23 mouse cellular contexts compared by ENCODE assay signal in genomic region chr4:63988090-63988489, GRCm38 (mm10). TPM values are rescaled to one million over a fixed set of nuclear protein-coding genes. Genes with fewer than 3 reads are reported as not detected.
"Had no signal": no experiment of that assay in that cellular context is flagged by ENCODE, and none has a peak within 500 bp of the region (broad histone marks: within the 10 kb centered on the region; RNA-seq: fewer than 3 reads in every experiment).

No protein-coding gene starts in this region.

- ATAC-seq: liver, postnatal 0 days; lung, postnatal 0 days; midbrain, embryonic 16.5 days had no signal

- H3K4me3 ChIP-seq: lung, embryonic 15.5 days; midbrain, embryonic 10.5 days; midbrain, embryonic 12.5 days; myocyte; neural tube, embryonic 13.5 days; neural tube, embryonic 15.5 days had no signal

- DNase-seq: liver, postnatal 0 days; lung, adult 2 months; lung, postnatal 14 days; lung, postnatal 36 days; midbrain, embryonic 14.5 days; retina, postnatal 1 day; right cerebral cortex, adult 18-20 months; right cerebral cortex, postnatal 25 days; right cerebral cortex, postnatal 4 days; spleen, adult 18-20 months; thymus, adult 2 months; thymus, postnatal 25 days; thymus, postnatal 4 days had no signal

- H3K27me3 ChIP-seq: lung, embryonic 15.5 days; neural tube, embryonic 13.5 days; neural tube, embryonic 15.5 days had no signal

- H3K4me2 ChIP-seq: lung, embryonic 15.5 days; midbrain, embryonic 12.5 days; neural tube, embryonic 13.5 days; neural tube, embryonic 15.5 days had no signal

- H3K9me3 ChIP-seq: lung, embryonic 15.5 days; midbrain, embryonic 10.5 days; midbrain, embryonic 12.5 days; neural tube, embryonic 13.5 days; neural tube, embryonic 15.5 days had no signal

- H3K4me1 ChIP-seq: neural tube, embryonic 15.5 days had no signal

- H3K36me3 ChIP-seq: lung, embryonic 15.5 days; midbrain, embryonic 10.5 days; midbrain, embryonic 12.5 days; neural tube, embryonic 13.5 days; neural tube, embryonic 15.5 days had no signal

- H3K27ac ChIP-seq: lung, embryonic 15.5 days; macrophage; midbrain, embryonic 10.5 days; midbrain, embryonic 12.5 days; neural tube, embryonic 13.5 days; neural tube, embryonic 15.5 days had no signal

- H3K9ac ChIP-seq: liver, postnatal 0 days; lung, embryonic 15.5 days; midbrain, embryonic 12.5 days; neural tube, embryonic 13.5 days; neural tube, embryonic 15.5 days had no signal

RNA-seq across cellular contexts. Expression of gene Tnc, which starts 58.7 kb away (rescaled TPM):
- total RNA-seq: megakaryocyte-erythroid progenitor cell, adult 5-6 weeks had no signal
